Mouse (Mus musculus) cerebellum, adult 2 months (tissue): ENCODE data around the gene Pde10a. TPM values are rescaled to one million over a fixed set of nuclear protein-coding genes. Genes with fewer than 3 reads are reported as not detected.

Experiments
- DNase-seq, 2 experiments: peaks; one replicate each; pipeline ENCODE4 v3.0.0; 2021
- H3K27ac ChIP-seq: fragments of 200-500 bp; 2 replicates; pipeline ENCODE4 v1.5.1; 2012; ENCODE audit warnings: low read length, control low read depth, inconsistent platforms; ENCODE audit not compliant: insufficient read depth
- H3K27me3 ChIP-seq: fragments of 200-500 bp; 2 replicates; pipeline ENCODE4 v1.6.1; 2012; ENCODE audit warnings: inconsistent platforms, mild to moderate bottlenecking, low read length, moderate library complexity; ENCODE audit not compliant: control insufficient read depth, insufficient read depth
- H3K4me1 ChIP-seq: fragments of 200-500 bp; 2 replicates; pipeline ENCODE4 v1.6.1; 2011; ENCODE audit warnings: low read length; ENCODE audit not compliant: control insufficient read depth, insufficient read depth
- H3K4me3 ChIP-seq: fragments of 200-500 bp; replicated peaks from 2 replicates; pipeline ENCODE3; 2011; ENCODE audit warnings: mild to moderate bottlenecking, low read depth, low read length, control low read depth; ENCODE audit not compliant: insufficient read depth
- CTCF ChIP-seq: fragments of 200-500 bp; IDR thresholded peaks from 2 replicates; pipeline ENCODE4 v1.5.1; 2011; ENCODE audit warnings: low read depth, mild to moderate bottlenecking, control low read depth, low read length, moderate library complexity, borderline replicate concordance; ENCODE audit not compliant: insufficient read depth
- POLR2A ChIP-seq: fragments of 200-500 bp; IDR thresholded peaks from 2 replicates; pipeline ENCODE4 v1.6.1; 2011; ENCODE audit warnings: low read length, control low read depth, borderline replicate concordance; ENCODE audit not compliant: insufficient read depth
- WGBS: fragments of 180-500 bp; shearing (Covaris S2); methylation state at CpG from one replicate; pipeline ENCODE4 v1.1.7; 2018; 5-methylcytosine and 5-hydroxymethylcytosine counted together
- polyA plus RNA-seq: library from polyadenylated mRNA; depleted of rRNA; stranded (reverse); fragments of >200 nt; gene quantifications from 2 replicates; pipeline ENCODE4 v1.2.3, GENCODE M21; 2012

The Pde10a gene
- polyA plus RNA-seq, 1 experiment: 40.9 TPM

DNA sequence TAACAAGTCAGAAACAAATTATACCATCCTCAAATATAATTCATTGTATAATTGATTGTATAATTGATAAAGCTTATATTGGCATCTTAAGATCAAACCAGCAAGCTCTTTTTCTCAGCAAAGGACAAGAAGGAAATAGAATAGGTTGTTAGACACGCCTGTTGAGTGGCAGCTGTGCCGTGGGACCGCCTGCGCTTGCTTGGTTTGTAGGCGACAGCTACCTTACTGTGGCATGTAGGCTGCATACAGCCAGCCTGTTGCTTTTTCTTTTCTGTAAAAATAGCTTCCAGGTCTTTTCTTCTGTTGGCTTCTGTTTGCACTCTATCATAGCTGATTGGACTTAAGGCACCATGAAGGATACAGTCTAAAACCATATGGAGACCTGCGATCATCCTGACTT, 326.7 kb downstream of the Pde10a start:
- no peak for DNase-seq
- 94% methylated on average over 6 of the region's 6 CpGs for WGBS
- no peaks in the 10 kb centered on the region for H3K27me3 ChIP-seq
- H3K4me3 ChIP-seq: no peak overlapping the region
- no peak for TF ChIP-seq POLR2A
- TF ChIP-seq CTCF: no peak
- no peak overlapping the region for H3K27ac ChIP-seq
- H3K4me1 ChIP-seq: peaks cover 28% of the 10 kb centered on the region

- Histone ChIP-seq H3K27me3 (no peaks in the 10 kb centered on the region), H3K4me3 (no peak overlapping the region), H3K4me1 (peaks cover 14% of the 10 kb centered on the region), H3K27ac (no peak overlapping the region)
- DNase-seq: no peak
- TF ChIP-seq CTCF: no peak
- TF ChIP-seq POLR2A: no peak
- 52% methylated on average over 22 of the region's 22 CpGs for WGBS
Measured at GRCm38 (mm10) chr17:8856430-8857371, 331.5 kb downstream of the Pde10a start.

DNA sequence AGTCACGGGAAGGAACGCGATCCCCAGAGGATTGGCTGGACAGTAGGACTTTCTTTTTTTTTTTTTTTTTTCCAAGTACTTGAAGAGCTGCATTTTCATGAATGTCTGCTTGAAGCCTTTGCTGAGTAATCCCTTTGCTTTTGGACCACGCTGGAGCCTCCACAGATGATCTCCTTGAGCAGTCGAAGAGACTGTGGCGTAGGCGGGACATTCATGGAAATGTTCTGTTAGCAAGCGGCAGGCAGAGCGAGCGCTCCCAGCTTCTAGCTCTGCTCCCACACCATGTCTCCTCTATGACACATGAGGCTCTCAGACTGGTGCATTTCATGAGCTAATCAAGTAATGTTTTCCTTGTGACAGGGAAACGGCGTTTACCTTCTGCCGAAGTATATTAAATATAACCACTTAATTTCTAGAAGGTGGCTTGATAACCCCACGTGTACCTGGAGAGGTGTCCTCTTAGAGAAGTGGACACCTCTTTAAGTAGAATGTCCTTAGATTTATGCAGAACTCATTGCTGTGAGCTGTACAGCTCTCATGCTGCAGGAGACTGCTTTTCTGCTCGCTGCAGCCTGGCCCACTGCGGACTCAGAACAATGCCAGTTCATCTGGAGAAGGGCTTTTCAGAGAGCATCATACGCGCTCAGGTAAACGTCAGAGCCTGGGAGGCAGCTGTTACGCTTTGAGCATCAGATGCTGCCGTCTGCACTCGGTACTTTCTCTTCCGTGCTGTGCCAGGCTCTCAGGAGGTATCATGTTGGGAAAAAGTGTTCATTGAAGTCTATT, 333.7 kb downstream of the Pde10a start:
- H3K4me1 ChIP-seq: peaks cover 15% of the 10 kb centered on the region
- no peak for TF ChIP-seq CTCF
- no peak for TF ChIP-seq POLR2A
- H3K27ac ChIP-seq: no peak overlapping the region
- 59% methylated on average over 23 of the region's 23 CpGs for WGBS
- H3K4me3 ChIP-seq: no peak overlapping the region
- no peak for DNase-seq
- no peaks in the 10 kb centered on the region for H3K27me3 ChIP-seq

DNA sequence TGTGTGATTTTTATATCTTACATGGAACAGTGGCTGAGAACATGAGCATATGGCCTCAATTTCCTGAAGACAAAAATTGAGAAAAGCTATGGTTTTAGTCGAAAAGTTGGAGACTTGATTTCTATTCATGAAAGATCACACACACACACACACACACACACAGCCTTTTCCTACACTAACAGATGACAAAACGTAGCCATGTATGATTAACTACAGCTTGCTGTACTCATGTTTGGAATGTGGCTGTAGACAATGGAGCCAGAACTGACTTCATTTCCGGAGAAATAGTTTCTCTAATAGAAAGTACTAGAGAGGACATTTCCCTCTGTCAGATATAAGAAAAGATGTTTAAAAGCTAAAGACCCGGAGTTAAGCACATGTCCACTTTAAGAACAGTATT, 334.3 kb downstream of the Pde10a start:
- no peak overlapping the region for H3K4me3 ChIP-seq
- no peaks in the 10 kb centered on the region for H3K27me3 ChIP-seq
- 72% methylated on average over 4 of the region's 4 CpGs for WGBS
- H3K27ac ChIP-seq: no peak overlapping the region
- TF ChIP-seq POLR2A (no peak), CTCF (no peak)
- peaks cover 15% of the 10 kb centered on the region for H3K4me1 ChIP-seq
- DNase-seq: no peak

DNA sequence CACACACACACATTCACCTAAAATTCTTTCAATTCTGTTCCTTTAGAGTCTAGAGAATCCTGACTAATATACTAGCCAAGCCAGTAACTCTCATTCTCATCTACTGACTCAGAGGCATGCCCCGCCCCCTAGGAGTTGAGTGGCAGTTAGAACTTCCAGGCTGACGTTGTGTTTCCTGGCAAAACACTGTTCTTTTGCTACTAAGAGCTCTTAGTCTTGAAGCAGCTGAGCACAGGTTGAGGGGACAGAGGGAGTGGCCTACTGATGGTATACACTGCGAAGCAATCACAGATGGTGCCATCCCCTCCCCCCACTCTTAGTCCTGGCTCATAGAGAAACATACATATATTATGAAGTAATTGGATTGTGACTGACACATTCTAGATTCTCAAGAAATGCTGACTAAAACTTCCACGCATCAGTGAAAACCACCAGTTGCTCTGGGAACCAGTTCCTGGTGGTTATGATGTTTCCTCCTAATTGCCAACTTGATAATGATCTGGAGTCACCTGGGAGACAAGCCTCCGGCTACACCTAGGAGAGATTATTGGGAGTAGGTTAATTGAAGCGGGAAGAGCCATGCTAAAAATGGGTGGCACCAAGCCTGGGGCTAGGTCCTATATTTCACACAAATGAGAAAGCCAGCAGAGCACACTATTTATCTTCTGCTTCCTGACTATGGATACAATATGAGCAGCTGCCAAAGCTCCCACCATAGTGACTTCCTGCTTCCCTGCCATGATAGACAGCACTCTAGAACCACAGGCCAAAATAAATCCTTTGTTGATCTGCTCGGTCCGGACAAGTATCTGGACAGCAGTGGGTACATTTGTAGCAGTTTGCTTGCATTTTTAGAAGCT, 339.7 kb downstream of the Pde10a start:
- H3K27me3 ChIP-seq: no peaks in the 10 kb centered on the region
- no peak overlapping the region for H3K27ac ChIP-seq
- WGBS: 66% methylated on average over 8 of the region's 8 CpGs
- TF ChIP-seq POLR2A: no peak
- TF ChIP-seq CTCF: no peak
- H3K4me3 ChIP-seq: no peak overlapping the region
- DNase-seq: no peak
- peaks cover 7% of the 10 kb centered on the region; the same call in 1 of the 2 replicates for H3K4me1 ChIP-seq

DNA sequence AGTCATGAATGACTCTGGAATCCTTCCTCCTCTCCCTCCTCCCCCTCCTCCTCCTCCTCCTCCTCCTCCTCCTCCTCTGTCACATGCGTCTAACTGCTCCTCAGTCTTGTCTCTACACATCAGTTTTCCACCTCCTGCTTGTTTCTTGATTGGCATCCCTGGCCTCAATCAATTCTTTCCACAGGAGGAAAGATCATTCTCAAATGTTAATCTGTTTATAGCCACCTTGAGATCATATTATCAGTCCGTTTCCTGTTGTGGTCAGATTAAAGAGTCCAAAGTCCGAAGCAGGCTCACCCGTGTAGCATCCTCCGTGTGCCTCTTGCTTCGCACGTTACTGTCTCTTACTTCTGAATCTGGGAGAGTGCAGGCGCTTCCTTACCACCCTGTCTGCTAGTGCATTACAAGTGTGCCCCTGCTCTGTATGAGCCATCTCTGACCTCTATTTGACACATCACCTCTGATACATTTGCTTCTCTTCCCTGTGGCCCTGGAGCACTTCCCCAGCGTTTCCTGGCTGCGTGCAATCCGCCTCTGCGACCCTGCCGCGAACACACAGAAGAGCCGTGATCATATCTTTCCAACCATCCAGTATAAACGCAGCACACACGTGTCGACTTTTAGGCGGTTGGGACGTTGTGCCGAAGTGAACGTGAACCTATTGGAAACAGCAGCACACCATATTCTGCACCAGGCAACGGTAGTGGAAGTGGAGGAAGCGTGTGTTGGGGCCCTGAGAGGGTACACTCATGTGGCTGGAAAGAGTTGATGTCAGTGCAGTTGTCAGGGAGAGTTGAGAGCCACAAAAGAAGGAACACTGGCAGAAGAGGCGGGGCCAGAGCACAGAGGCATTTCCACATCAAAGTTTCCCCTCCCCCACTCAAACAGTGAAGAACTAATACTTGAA, 342.4 kb downstream of the Pde10a start:
- H3K4me1 ChIP-seq: peaks cover 10% of the 10 kb centered on the region
- no peak overlapping the region for H3K4me3 ChIP-seq
- TF ChIP-seq CTCF (no peak), POLR2A (no peak)
- no peak overlapping the region for H3K27ac ChIP-seq
- WGBS: 73% methylated on average over 25 of the region's 25 CpGs
- no peak for DNase-seq
- H3K27me3 ChIP-seq: no peaks in the 10 kb centered on the region
